Mouse (Mus musculus) ES-E14 (cell line): ENCODE results near the gene Prkaa1. TPM values are rescaled to one million over a fixed set of nuclear protein-coding genes. Genes with fewer than 3 reads are reported as not detected.

ENCODE experiments used
- DNase-seq: peaks from one replicate; pipeline ENCODE4 v3.0.0-alpha.2; 2013; ENCODE audit warnings: low read depth, low spot score
- H3K27ac ChIP-seq: 2 replicates; pipeline ENCODE4 v1.5.1; 2012; ENCODE audit warnings: low read depth, mild to moderate bottlenecking, low read length, moderate library complexity, mixed read lengths; ENCODE audit not compliant: poor library complexity, insufficient read depth, severe bottlenecking
- H3K36me3 ChIP-seq: 2 replicates; pipeline ENCODE4 v1.6.1; 2012; ENCODE audit warnings: mild to moderate bottlenecking, low read length, moderate library complexity, mixed read lengths; ENCODE audit not compliant: control insufficient read depth, poor library complexity, insufficient read depth, severe bottlenecking
- H3K4me1 ChIP-seq, 2 experiments: fragments of 150-350 bp in 1 of 2; sonication (generic) in 1 of 2; 2 replicates each; pipeline ENCODE4 v1.6.1; 2012; ENCODE audit warnings: low read length in 2 of 2, mild to moderate bottlenecking in 1 of 2, mixed read lengths in 1 of 2; ENCODE audit not compliant: control insufficient read depth in 2 of 2, insufficient read depth in 2 of 2, poor library complexity in 1 of 2
- H3K4me3 ChIP-seq, 2 experiments: fragments of 150-350 bp in 1 of 2; sonication (generic) in 1 of 2; 2 replicates each; pipeline ENCODE4 v1.5.1; 2012; ENCODE audit warnings: low read length in 2 of 2, low read depth in 1 of 2, mild to moderate bottlenecking in 1 of 2, mixed read lengths in 1 of 2; ENCODE audit not compliant: insufficient read depth in 1 of 2, poor library complexity in 1 of 2, severe bottlenecking in 1 of 2
- H3K9ac ChIP-seq: 2 replicates; pipeline ENCODE4 v1.6.1; 2012; ENCODE audit warnings: low read depth, mild to moderate bottlenecking, low read length, mixed read lengths; ENCODE audit not compliant: poor library complexity, insufficient read depth, severe bottlenecking
- H3K9me3 ChIP-seq: fragments of 150-350 bp; sonication (generic); 2 replicates; pipeline ENCODE4 v1.6.1; 2012; ENCODE audit warnings: low read depth, mild to moderate bottlenecking, low read length; ENCODE audit not compliant: control insufficient read depth, insufficient read depth
- CHD2 ChIP-seq: IDR thresholded peaks from 2 replicates; pipeline ENCODE4 v1.6.1; 2014; ENCODE audit warnings: mild to moderate bottlenecking, low read depth, low read length, inconsistent platforms
- HCFC1 ChIP-seq: IDR thresholded peaks from 2 replicates; pipeline ENCODE4 v1.6.1; 2012; ENCODE audit warnings: low read length, inconsistent platforms, borderline replicate concordance; ENCODE audit not compliant: insufficient read depth
- MAFK ChIP-seq: IDR thresholded peaks from 2 replicates; pipeline ENCODE4 v1.6.1; 2014; ENCODE audit warnings: mild to moderate bottlenecking, low read depth, low read length, inconsistent platforms; ENCODE audit not compliant: insufficient read depth
- ZC3H11A ChIP-seq: IDR thresholded peaks from 2 replicates; pipeline ENCODE4 v1.6.1; 2012; ENCODE audit warnings: low read depth, mild to moderate bottlenecking, inconsistent platforms, low read length, borderline replicate concordance
- ZNF384 ChIP-seq: IDR thresholded peaks from 2 replicates; pipeline ENCODE4 v1.6.1; 2012; ENCODE audit warnings: low read depth, low read length, inconsistent platforms
- in situ Hi-C, 2 experiments: fragments of 600-800 bp; cut with MboI; formaldehyde crosslinking; loops; one replicate each; pipeline ENCODE4 v1.15.1; 2025; ENCODE audit warnings: low sequenced_read_pairs in 2 of 2, inconsistent platforms in 1 of 2; ENCODE audit not compliant: unreplicated experiment in 2 of 2
- total RNA-seq: library from RNA; depleted of rRNA; stranded (reverse); fragments of 300-350 nt; gene quantifications from 2 replicates; pipeline ENCODE4 v1.2.3, GENCODE M21; 2012; rRNA removed

Prkaa1 gene
- total RNA-seq = 9.7 and 12.9 TPM in 2 replicates

- peaks cover 0 to 3% of the 10 kb centered on the region in 2 experiments; a peak in 1 of 4 replicates for H3K4me1 ChIP-seq
- no peaks in the 10 kb centered on the region for H3K36me3 ChIP-seq
- TF ChIP-seq CHD2 (no peak), MAFK (no peak), HCFC1 (no peak), ZNF384 (no peak)
- H3K4me3 ChIP-seq = peak within 1 kb of the TSS; percentile 89 to 96
- H3K9me3 ChIP-seq = no peaks in the 10 kb centered on the region
- H3K9ac ChIP-seq = peak within 1 kb of the TSS; percentile 98
- peak within 1 kb of the TSS; percentile 79 for H3K27ac ChIP-seq
- DNase-seq = no peak
- in situ Hi-C loops = no loop called here
These were observed at the start of gene Prkaa1 for GRCm38 (mm10) chr15:5143361-5144020. TSS of gene Prkaa1 (plus strand) at chr15:5143861.

GRCm38 (mm10) chr15:5095534-5096301, 47.9 kb upstream of the Prkaa1 start:
- in situ Hi-C loops = loop anchor here in 1 of 2 experiments (25.0 kb wide), 1 partner anchor 1117 kb away; no protein-coding TSS in a partner anchor
- TF ChIP-seq CHD2 (no peak), HCFC1 (no peak), MAFK (no peak), ZC3H11A (no peak), ZNF384 (no peak)
- no peaks in the 10 kb centered on the region for H3K36me3 ChIP-seq
- no peaks in the 10 kb centered on the region for H3K9me3 ChIP-seq
- H3K9ac ChIP-seq = no peak overlapping the region
- H3K27ac ChIP-seq = no peak overlapping the region
- H3K4me3 ChIP-seq = no peak overlapping the region
- no peaks in the 10 kb centered on the region for H3K4me1 ChIP-seq
- DNase-seq = no peak

- no peak for DNase-seq
These were observed 46.3 kb upstream of the Prkaa1 start for GRCm38 (mm10) chr15:5097376-5097775.

GRCm38 (mm10) chr15:5102312-5102711, 41.3 kb upstream of the Prkaa1 start:
- Histone ChIP-seq H3K4me1 (no peaks in the 10 kb centered on the region), H3K9ac (no peak overlapping the region), H3K36me3 (no peaks in the 10 kb centered on the region), H3K9me3 (no peaks in the 10 kb centered on the region), H3K27ac (no peak overlapping the region), H3K4me3 (no peak overlapping the region)
- TF ChIP-seq CHD2 = no peak
- no peak for TF ChIP-seq ZNF384
- no peak for TF ChIP-seq MAFK
- TF ChIP-seq ZC3H11A = no peak
- no peak for TF ChIP-seq HCFC1
- DNase-seq = no peak
- in situ Hi-C loops = no loop called here

More at GRCm38 (mm10) chr15:5097376-5097775, 46.3 kb upstream of the Prkaa1 start:
- H3K4me1 ChIP-seq = no peaks in the 10 kb centered on the region
- no peak overlapping the region for H3K4me3 ChIP-seq
- no peak overlapping the region for H3K9ac ChIP-seq
- no peaks in the 10 kb centered on the region for H3K36me3 ChIP-seq
- no peak overlapping the region for H3K27ac ChIP-seq
- in situ Hi-C loops = loop anchor here in 1 of 2 experiments (25.0 kb wide), 1 partner anchor 1115 kb away; no protein-coding TSS in a partner anchor
- TF ChIP-seq CHD2 (no peak), ZC3H11A (no peak), MAFK (no peak), ZNF384 (no peak), HCFC1 (no peak)
- no peaks in the 10 kb centered on the region for H3K9me3 ChIP-seq
